Mouse (Mus musculus) CD4-positive, CD25-positive, alpha-beta regulatory T cell, adult 2 months (primary cell): ENCODE results near the gene Atf7.
"Not testable (repeated sequence)": the region's sequence is repeated elsewhere in the genome, so short reads cannot be mapped to it uniquely, and the experiment has no call there.

Experiments used
- DNase-seq: peaks from one replicate; pipeline ENCODE4 v3.0.0-alpha.2; 2012; ENCODE audit warnings: low read depth, low spot score

Gene Atf7

GRCm38 (mm10) chr15:102619486-102619885 lies 5.8 kb downstream of the Atf7 start:
- DNase-seq = no peak

- no peak for DNase-seq
These were observed 7.6 kb downstream of the Atf7 start for GRCm38 (mm10) chr15:102617654-102618053.

DNA sequence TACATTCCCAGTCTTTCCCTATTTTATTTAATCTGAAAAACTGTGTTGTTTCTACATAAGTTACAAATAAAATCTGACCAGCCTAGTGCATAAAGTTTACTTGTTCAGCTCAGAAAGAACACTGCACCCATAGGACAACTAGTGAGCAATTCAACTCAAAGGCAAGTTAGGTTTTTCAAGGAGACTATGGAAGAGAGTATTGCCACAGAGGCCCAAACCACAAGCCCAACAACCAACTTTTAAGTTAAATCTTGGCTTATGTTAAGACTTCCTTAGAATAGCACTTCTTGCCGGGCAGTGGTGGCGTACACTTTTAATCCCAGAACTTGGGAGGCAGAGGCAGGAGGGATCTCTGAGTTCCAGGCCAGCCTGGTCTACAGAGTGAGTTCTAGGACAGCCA lies 9.1 kb downstream of the Atf7 start:
- DNase-seq = no peak

- no peak for DNase-seq
These were observed 11.0 kb downstream of the Atf7 start for GRCm38 (mm10) chr15:102614224-102614623.

GRCm38 (mm10) chr15:102612966-102613365 lies 12.3 kb downstream of the Atf7 start:
- peak; percentile 6 for DNase-seq

DNA sequence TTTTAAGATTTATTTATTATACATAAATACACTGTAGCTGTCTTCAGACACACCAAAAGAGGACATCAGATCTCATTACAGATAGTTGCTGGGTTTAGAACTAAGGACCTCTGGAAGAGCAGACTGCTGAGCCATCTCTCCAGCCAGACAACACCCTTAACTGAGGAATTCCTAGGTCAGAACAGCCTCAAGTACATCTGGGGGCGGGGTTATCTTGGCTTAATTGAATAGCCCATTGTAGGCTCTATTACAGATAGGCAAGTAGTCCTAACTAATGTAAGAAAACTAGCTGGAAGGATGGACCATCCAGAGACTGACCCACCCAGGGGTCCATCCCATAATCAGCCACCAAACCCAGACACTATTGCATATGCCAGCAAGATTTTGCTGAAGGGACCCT lies 16.7 kb downstream of the Atf7 start:
- DNase-seq = not testable (repeated sequence)

GRCm38 (mm10) chr15:102593996-102594656 lies 31.1 kb downstream of the Atf7 start:
- DNase-seq = no peak

DNA sequence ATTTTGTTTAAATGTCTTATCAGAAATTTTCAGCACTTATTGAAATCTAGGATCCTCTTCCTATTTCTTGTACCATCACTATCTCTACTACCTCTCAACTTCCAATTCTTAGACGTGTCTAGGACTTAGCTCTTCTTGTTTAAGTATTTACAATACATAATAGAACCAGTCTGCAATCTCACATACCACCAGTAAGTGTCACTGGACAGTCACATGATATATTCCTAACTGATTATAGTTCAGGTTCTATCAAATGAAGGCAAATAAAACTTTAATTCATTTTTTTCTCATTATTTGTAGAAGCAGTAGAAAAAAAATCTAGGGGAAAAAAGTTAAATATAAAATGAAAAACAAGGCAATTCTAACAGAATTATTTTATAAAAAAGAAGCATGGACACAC lies 32.6 kb downstream of the Atf7 start:
- peak; percentile 12 for DNase-seq

DNA sequence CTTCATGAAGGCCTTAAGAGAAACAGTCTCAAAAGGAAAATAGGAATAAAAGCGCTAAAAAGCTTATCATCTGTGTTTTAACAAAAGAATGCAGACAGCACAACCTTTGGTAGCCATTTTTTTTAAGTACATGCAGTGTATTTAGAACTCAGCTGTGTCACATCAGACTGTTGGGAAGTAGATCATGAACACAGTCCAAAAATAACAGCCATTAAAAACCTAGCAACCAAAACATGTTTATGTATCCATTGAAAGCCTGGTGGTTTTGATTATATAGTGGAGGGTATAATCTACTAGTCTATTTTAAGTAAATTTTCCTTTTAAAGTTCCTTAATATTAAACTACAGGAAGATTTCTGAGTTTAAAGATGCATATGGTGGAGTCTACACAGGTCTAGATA lies 34.7 kb downstream of the Atf7 start:
- no peak for DNase-seq

GRCm38 (mm10) chr15:102589826-102590225 lies 35.4 kb downstream of the Atf7 start:
- no peak for DNase-seq

DNA sequence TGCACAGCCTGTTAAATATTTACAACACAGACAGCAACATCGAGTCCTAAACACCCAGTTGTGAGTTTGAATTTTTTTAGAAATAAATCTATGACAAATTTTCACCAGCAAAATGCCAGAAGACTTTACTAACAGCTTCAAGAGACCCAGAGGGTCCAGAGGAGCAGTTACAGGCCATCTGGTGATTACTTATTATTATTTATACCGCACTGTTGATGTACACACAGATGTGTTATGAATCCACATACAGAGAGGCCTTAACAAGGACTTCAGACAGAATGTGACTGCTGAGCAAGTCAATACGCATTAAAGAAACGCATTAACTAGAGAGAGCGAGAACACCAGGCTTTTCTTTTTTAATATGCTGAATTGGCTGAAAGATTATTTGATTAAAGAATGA lies 39.8 kb downstream of the Atf7 start:
- no peak for DNase-seq

DNA sequence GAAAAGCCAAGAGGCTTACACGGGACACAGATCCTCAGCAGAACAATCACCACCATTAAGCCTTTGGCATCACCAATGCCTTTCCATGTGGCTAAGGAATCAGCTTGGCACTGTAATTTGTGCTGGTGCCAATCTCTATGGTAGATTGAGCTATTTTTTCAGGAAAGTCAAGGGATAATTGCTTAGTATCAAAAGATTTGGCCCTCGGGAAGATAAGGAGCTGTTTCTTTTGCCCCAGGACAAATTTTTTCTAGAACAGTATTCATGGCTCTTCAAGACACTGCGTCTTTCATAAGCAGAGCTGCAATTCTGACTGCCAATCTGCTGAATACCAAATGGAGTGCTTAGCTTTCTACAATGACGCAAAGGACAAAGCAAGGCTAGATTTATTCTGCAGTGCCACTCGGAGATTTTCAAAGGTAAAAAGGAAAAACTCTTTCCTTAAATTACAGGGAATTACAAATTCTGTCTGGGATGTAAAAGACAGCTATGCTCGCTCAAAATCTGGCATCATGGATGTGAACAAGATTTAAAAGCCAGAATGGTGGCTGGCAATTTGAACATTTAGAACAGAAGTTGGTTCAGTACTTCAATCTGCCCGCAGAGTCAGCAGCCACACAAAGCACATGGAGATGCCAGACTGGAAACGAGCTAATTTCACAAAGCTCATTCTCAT lies 41.4 kb downstream of the Atf7 start:
- DNase-seq = no peak

- no peak for DNase-seq
These were observed 44.1 kb downstream of the Atf7 start for GRCm38 (mm10) chr15:102581205-102581604.

GRCm38 (mm10) chr15:102578351-102578750 lies 46.9 kb downstream of the Atf7 start:
- DNase-seq = no peak

DNA sequence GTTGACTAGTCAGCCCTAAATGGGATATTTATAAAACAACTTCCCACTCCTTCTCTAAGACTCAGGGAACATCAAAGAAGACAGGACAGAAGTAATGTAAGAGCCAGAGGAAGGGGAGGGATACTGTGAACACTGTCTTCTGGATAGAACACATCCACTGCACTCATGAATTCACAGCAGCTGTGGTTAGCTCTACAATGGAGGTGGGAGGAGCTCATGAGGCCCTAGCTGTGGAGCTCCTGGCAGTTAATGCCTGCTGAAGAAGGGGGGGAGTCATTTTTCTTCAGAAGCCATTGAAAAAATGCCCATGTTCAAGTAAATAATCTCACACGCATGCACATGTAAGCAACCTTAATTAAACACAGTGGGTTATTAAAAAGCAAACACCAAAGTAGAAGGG lies 48.3 kb downstream of the Atf7 start:
- DNase-seq = no peak

GRCm38 (mm10) chr15:102572081-102572480 lies 53.2 kb downstream of the Atf7 start:
- DNase-seq = no peak

- DNase-seq = no peak
These were observed 57.4 kb downstream of the Atf7 start for GRCm38 (mm10) chr15:102567849-102568248.

- DNase-seq = no peak
These were observed 61.6 kb downstream of the Atf7 start for GRCm38 (mm10) chr15:102563681-102564080.

GRCm38 (mm10) chr15:102563061-102563460 lies 62.2 kb downstream of the Atf7 start:
- no peak for DNase-seq

- DNase-seq = no peak
These were observed 62.8 kb downstream of the Atf7 start for GRCm38 (mm10) chr15:102562491-102562890.

DNA sequence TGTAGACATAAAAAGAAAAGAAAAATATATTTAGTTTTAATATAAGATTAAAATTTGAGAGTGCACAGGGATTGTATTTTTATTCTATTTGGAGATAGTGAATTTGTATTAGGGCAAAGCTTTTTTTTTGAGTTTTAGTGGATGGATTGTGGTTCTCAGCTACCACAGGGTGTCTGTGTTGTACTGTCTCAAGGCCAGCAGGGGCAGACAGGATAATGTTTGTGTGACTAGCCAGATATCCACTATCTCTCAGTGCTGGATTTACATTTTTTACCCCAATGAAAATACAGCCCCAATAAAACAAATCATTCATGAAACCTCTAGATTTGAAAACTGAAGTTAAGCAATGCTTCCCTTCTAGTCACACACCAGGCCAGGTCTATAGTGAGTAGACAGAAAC lies 67.7 kb downstream of the Atf7 start:
- no peak for DNase-seq

GRCm38 (mm10) chr15:102555581-102555980 lies 69.7 kb downstream of the Atf7 start:
- no peak for DNase-seq

GRCm38 (mm10) chr15:102552599-102552998 lies 72.7 kb downstream of the Atf7 start:
- DNase-seq = no peak
